Mouse (Mus musculus): ENCODE measurements around the gene 4921501E09Rik. TPM values are rescaled to one million over a fixed set of nuclear protein-coding genes. Genes with fewer than 3 reads are reported as not detected.
A peak's percentile ranks its signal among the peaks of the same experiment; 100 is the strongest.
"Not testable (repeated sequence)": the region's sequence is repeated elsewhere in the genome, so short reads cannot be mapped to it uniquely, and the experiment has no call there.

Gene 4921501E09Rik
- not detected in 2 replicates for polyA plus RNA-seq (2016; fragmentation: Nextera tagmentation; extraction: Ambion mirVana)

- Histone ChIP-seq H3K9me3 (replicated peaks) (no peaks in the 10 kb centered on the region), H3K4me3 (no peak within 1 kb of the TSS), H3K4me1 (no peaks in the 10 kb centered on the region), H3K27me3 (ENCODE audit: low read depth, poor library complexity, severe bottlenecking) (no peaks in the 10 kb centered on the region), H3K36me3 (no peaks in the 10 kb centered on the region), H3K27ac (no peak within 1 kb of the TSS)
- 64% methylated on average over 1 of the region's 1 CpGs for WGBS
- DNase-seq (ENCODE audit: low spot score) = no peak
These were observed at the start of gene 4921501E09Rik for GRCm38 (mm10) chr17:33067958-33068357. TSS of gene 4921501E09Rik (minus strand) at chr17:33068058.

- H3K36me3 ChIP-seq = no peaks in the 10 kb centered on the region
- no peak overlapping the region for H3K27ac ChIP-seq
- no peaks in the 10 kb centered on the region for H3K27me3 ChIP-seq (ENCODE audit: low read depth, poor library complexity, severe bottlenecking)
- 90% methylated on average over 2 of the region's 2 CpGs for WGBS
- no peaks in the 10 kb centered on the region for H3K9me3 ChIP-seq (replicated peaks)
- H3K4me1 ChIP-seq = peaks cover 9% of the 10 kb centered on the region
- DNase-seq (ENCODE audit: low spot score) = no peak
- H3K4me3 ChIP-seq = no peak overlapping the region
These were observed 29.5 kb upstream of the 4921501E09Rik start for GRCm38 (mm10) chr17:33097396-33097795.

GRCm38 (mm10) chr17:33092391-33093193, 24.7 kb upstream of the 4921501E09Rik start:
- Histone ChIP-seq H3K27me3 (ENCODE audit: low read depth, poor library complexity, severe bottlenecking) (no peaks in the 10 kb centered on the region), H3K4me3 (peak overlapping the region; percentile 75), H3K36me3 (no peaks in the 10 kb centered on the region), H3K4me1 (peaks cover 13% of the 10 kb centered on the region), H3K9me3 (replicated peaks) (no peaks in the 10 kb centered on the region), H3K27ac (peak overlapping the region; percentile 91)
- 4% methylated on average over 31 of the region's 31 CpGs for WGBS
- DNase-seq (ENCODE audit: low spot score) = peak; percentile 76

- no peaks in the 10 kb centered on the region for H3K9me3 ChIP-seq (replicated peaks)
- no peak for DNase-seq (ENCODE audit: low spot score)
- H3K36me3 ChIP-seq = no peaks in the 10 kb centered on the region
- peak overlapping the region; percentile 75; the same call in 1 of the 2 replicates for H3K4me3 ChIP-seq
- peaks cover 13% of the 10 kb centered on the region for H3K4me1 ChIP-seq
- no peaks in the 10 kb centered on the region for H3K27me3 ChIP-seq (ENCODE audit: low read depth, poor library complexity, severe bottlenecking)
- 89% methylated on average over 1 of the region's 1 CpGs for WGBS
- H3K27ac ChIP-seq = no peak overlapping the region
These were observed 23.8 kb upstream of the 4921501E09Rik start for GRCm38 (mm10) chr17:33091630-33092029.

GRCm38 (mm10) chr17:33089220-33089949, 21.5 kb upstream of the 4921501E09Rik start, which contains the start of gene Zfp563:
TSS of gene Zfp563 (plus strand) at chr17:33089310.
- no peaks in the 10 kb centered on the region for H3K36me3 ChIP-seq
- DNase-seq (ENCODE audit: low spot score) = peak; percentile 90
- H3K4me1 ChIP-seq = peaks cover 13% of the 10 kb centered on the region
- H3K27me3 ChIP-seq (ENCODE audit: low read depth, poor library complexity, severe bottlenecking) = no peaks in the 10 kb centered on the region
- H3K4me3 ChIP-seq = peak within 1 kb of the TSS; percentile 70
- H3K9me3 ChIP-seq (replicated peaks) = no peaks in the 10 kb centered on the region
- peak within 1 kb of the TSS; percentile 88 for H3K27ac ChIP-seq
- 5% methylated on average over 34 of the region's 34 CpGs for WGBS

GRCm38 (mm10) chr17:33063001-33063400, 4.9 kb downstream of the 4921501E09Rik start:
- Histone ChIP-seq H3K4me3 (no peak overlapping the region), H3K27ac (no peak overlapping the region), H3K36me3 (no peaks in the 10 kb centered on the region), H3K4me1 (no peaks in the 10 kb centered on the region), H3K9me3 (replicated peaks) (no peaks in the 10 kb centered on the region), H3K27me3 (ENCODE audit: low read depth, poor library complexity, severe bottlenecking) (no peaks in the 10 kb centered on the region)
- WGBS = 0% methylated on average over 1 of the region's 1 CpGs
- DNase-seq (ENCODE audit: low spot score) = no peak

GRCm38 (mm10) chr17:33058791-33059190, 9.1 kb downstream of the 4921501E09Rik start:
- WGBS = 17% methylated on average over 1 of the region's 1 CpGs
- Histone ChIP-seq H3K27ac (no peak overlapping the region), H3K4me3 (no peak overlapping the region), H3K27me3 (ENCODE audit: low read depth, poor library complexity, severe bottlenecking) (no peaks in the 10 kb centered on the region), H3K36me3 (no peaks in the 10 kb centered on the region), H3K4me1 (no peaks in the 10 kb centered on the region), H3K9me3 (replicated peaks) (no peaks in the 10 kb centered on the region)
- no peak for DNase-seq (ENCODE audit: low spot score)

- Histone ChIP-seq H3K4me1 (no peaks in the 10 kb centered on the region), H3K4me3 (peak within 1 kb of the TSS; percentile 65), H3K27ac (peak within 1 kb of the TSS; percentile 88), H3K27me3 (ENCODE audit: low read depth, poor library complexity, severe bottlenecking) (no peaks in the 10 kb centered on the region), H3K36me3 (peaks cover 26% of the 10 kb centered on the region), H3K9me3 (replicated peaks) (0 out of 2 replicates have a peak, but pooled peaks cover 2% of the 10 kb centered on the region)
- DNase-seq (ENCODE audit: low spot score) = peak; percentile 81
- WGBS = 4% methylated on average over 27 of the region's 27 CpGs
These were observed 34.7 kb downstream of the 4921501E09Rik start, which contains the start of gene Zfp763 for GRCm38 (mm10) chr17:33032900-33033891. TSS of gene Zfp763 (minus strand) at chr17:33033402.

- Histone ChIP-seq H3K27ac (peak overlapping the region; percentile 88), H3K36me3 (peaks cover 34% of the 10 kb centered on the region), H3K4me3 (peak overlapping the region; percentile 65), H3K4me1 (no peaks in the 10 kb centered on the region), H3K9me3 (replicated peaks) (0 out of 2 replicates have a peak, but pooled peaks cover 2% of the 10 kb centered on the region), H3K27me3 (ENCODE audit: low read depth, poor library complexity, severe bottlenecking) (no peaks in the 10 kb centered on the region)
- WGBS = 19% methylated on average over 10 of the region's 10 CpGs
- no peak for DNase-seq (ENCODE audit: low spot score)
These were observed 35.5 kb downstream of the 4921501E09Rik start for GRCm38 (mm10) chr17:33032376-33032775.

GRCm38 (mm10) chr17:33020434-33020833, 47.4 kb downstream of the 4921501E09Rik start:
- H3K4me1 ChIP-seq; H3K4me3 ChIP-seq; H3K27me3 ChIP-seq (ENCODE audit: low read depth, poor library complexity, severe bottlenecking); DNase-seq (ENCODE audit: low spot score); H3K27ac ChIP-seq: not testable (repeated sequence)
- Histone ChIP-seq H3K36me3 (peaks cover 99% of the 10 kb centered on the region), H3K9me3 (replicated peaks) (peaks cover 36% of the 10 kb centered on the region)

All from limb, embryonic 10.5 days (tissue).